Mouse (Mus musculus) brain, embryonic 14.5 days (tissue): ENCODE measurements around the gene Pigz. TPM values are rescaled to one million over a fixed set of nuclear protein-coding genes. Genes with fewer than 3 reads are reported as not detected.

ENCODE experiments used
- DNase-seq: peaks from one replicate; pipeline ENCODE4 v3.0.0-alpha.2; 2011; ENCODE audit warnings: low read depth
- CTCF ChIP-seq: fragments of 200-500 bp; IDR thresholded peaks from 2 replicates; pipeline ENCODE4 v1.5.1; 2012; ENCODE audit warnings: inconsistent platforms, mild to moderate bottlenecking, moderate library complexity, borderline replicate concordance; ENCODE audit not compliant: insufficient read depth, insufficient read length; ENCODE audit errors: extremely low read depth
- POLR2A ChIP-seq: fragments of 200-500 bp; IDR thresholded peaks from 2 replicates; pipeline ENCODE4 v1.6.1; 2012; ENCODE audit warnings: mild to moderate bottlenecking, inconsistent platforms, borderline replicate concordance; ENCODE audit not compliant: poor library complexity, insufficient read depth, insufficient read length, severe bottlenecking; ENCODE audit errors: extremely low read depth
- polyA plus RNA-seq: library from polyadenylated mRNA; depleted of rRNA; stranded (reverse); fragments of >200 nt; gene quantifications from 2 replicates; pipeline ENCODE4 v1.2.3, GENCODE M21; 2012; rRNA removed

Pigz gene
- 0.86 and 1.5 TPM in 2 replicates for polyA plus RNA-seq

GRCm38 (mm10) chr16:31933751-31934549, at the start of gene Pigz:
Pigz (plus strand) TSS chr16:31933851.
- no peak for TF ChIP-seq POLR2A
- TF ChIP-seq CTCF = no peak
- DNase-seq = peak; percentile 74

- DNase-seq = no peak
- TF ChIP-seq POLR2A (no peak), CTCF (no peak)
These were observed 49.7 kb upstream of the Pigz start for GRCm38 (mm10) chr16:31883902-31884301.

- TF ChIP-seq POLR2A = no peak
- TF ChIP-seq CTCF = no peak
These were observed 42.7 kb upstream of the Pigz start for GRCm38 (mm10) chr16:31890907-31891306.

GRCm38 (mm10) chr16:31893396-31894141, 40.1 kb upstream of the Pigz start:
- TF ChIP-seq POLR2A (no peak), CTCF (no peak)
- no peak for DNase-seq

More at GRCm38 (mm10) chr16:31890907-31891306, 42.7 kb upstream of the Pigz start:
- no peak for DNase-seq

GRCm38 (mm10) chr16:31896971-31897774, 36.5 kb upstream of the Pigz start:
- peak; percentile 76 for DNase-seq
- TF ChIP-seq POLR2A (no peak), CTCF (no peak)

GRCm38 (mm10) chr16:31898546-31899326, 34.9 kb upstream of the Pigz start:
- DNase-seq = peak; percentile 84
- no peak for TF ChIP-seq CTCF
- TF ChIP-seq POLR2A = no peak

- TF ChIP-seq POLR2A = no peak
- no peak for TF ChIP-seq CTCF
- no peak for DNase-seq
These were observed 31.8 kb upstream of the Pigz start for GRCm38 (mm10) chr16:31901886-31902285.

GRCm38 (mm10) chr16:31903239-31903638, 30.4 kb upstream of the Pigz start:
- TF ChIP-seq CTCF (no peak), POLR2A (no peak)
- no peak for DNase-seq

GRCm38 (mm10) chr16:31905331-31905730, 28.3 kb upstream of the Pigz start:
- DNase-seq = no peak
- TF ChIP-seq POLR2A (no peak), CTCF (peak; percentile 28; the same call in 1 of the 2 replicates)

- TF ChIP-seq POLR2A (no peak), CTCF (no peak)
- DNase-seq = peak; percentile 52
These were observed 27.5 kb upstream of the Pigz start for GRCm38 (mm10) chr16:31905891-31906825.

GRCm38 (mm10) chr16:31906896-31907295, 26.8 kb upstream of the Pigz start:
- TF ChIP-seq CTCF = no peak
- no peak for TF ChIP-seq POLR2A
- peak; percentile 38 for DNase-seq
